Mouse (Mus musculus) heart, postnatal 25 days (tissue): Measurements from ENCODE around the gene Slc8a2. TPM values are rescaled to one million over a fixed set of nuclear protein-coding genes. Genes with fewer than 3 reads are reported as not detected.
A peak's percentile ranks its signal among the peaks of the same experiment; 100 is the strongest.

Experiments used
- DNase-seq: peaks from one replicate; pipeline ENCODE4 v3.0.0; 2022; ENCODE audit warnings: low spot score
- intact Hi-C: fragments of 180-260 bp; cut with DNase I; formaldehyde crosslinking; loops from one replicate; pipeline ENCODE4 v1.15.1; 2025
- total RNA-seq, 2 experiments: library from RNA; stranded (reverse); gene quantifications; 2 replicates each; pipeline ENCODE4 v1.2.3; 2021

The Slc8a2 gene
- total RNA-seq: under 1 TPM; 0.68 to 0.70 TPM

- peak; percentile 44 for DNase-seq
- intact Hi-C loops: no loop called here
These were observed at the start of gene Slc8a2 for GRCm38 (mm10) chr7:16129421-16129845. TSS of gene Slc8a2 (plus strand) at chr7:16129826.

- intact Hi-C loops: no loop called here
These were observed 49.7 kb upstream of the Slc8a2 start for GRCm38 (mm10) chr7:16079947-16080346.

GRCm38 (mm10) chr7:16080581-16080980, 49.0 kb upstream of the Slc8a2 start:
- DNase-seq: no peak
- intact Hi-C loops: no loop called here

More at GRCm38 (mm10) chr7:16079947-16080346, 49.7 kb upstream of the Slc8a2 start:
- no peak for DNase-seq

DNA sequence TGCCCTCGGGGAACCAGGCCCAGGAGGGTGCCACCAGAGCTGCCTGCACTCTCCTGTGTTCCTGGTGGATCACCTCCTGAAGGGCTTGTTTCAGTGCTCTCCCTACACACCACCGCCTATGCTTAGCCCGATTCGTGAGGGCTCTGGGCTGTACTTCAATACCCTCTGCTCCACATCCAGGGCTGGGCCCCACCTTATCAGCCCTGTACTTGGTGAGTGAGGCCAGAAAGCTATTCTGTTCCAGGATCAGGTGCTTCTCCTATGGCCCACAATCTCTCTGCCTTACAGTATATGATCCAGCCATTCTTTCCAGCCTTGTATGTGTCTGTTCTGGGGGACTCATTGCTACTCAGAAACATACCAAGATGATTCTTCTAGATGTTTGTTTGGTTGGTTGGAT, 46.3 kb upstream of the Slc8a2 start:
- intact Hi-C loops: no loop called here
- no peak for DNase-seq

GRCm38 (mm10) chr7:16087587-16087986, 42.0 kb upstream of the Slc8a2 start:
- DNase-seq: no peak
- intact Hi-C loops: no loop called here

DNA sequence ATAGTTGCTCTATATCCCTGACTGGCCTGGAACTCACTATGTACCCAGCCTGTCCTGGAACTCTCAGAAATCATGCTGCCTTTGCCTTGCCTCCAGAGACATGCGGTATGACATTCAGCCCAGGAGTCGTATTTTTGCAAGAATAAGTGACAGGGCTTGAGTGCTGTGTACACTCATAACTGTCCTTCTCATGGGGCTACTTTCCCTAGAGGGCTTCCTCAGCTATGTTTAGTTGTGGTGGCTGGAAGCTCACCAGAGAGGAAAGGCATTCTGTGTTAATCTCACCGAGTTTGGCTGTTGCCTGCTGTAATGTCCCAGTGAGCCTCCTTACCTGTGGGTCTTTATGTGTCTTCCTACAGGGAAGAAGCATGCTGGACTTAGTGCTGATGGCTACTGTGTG, 35.0 kb upstream of the Slc8a2 start:
- intact Hi-C loops: no loop called here
- no peak for DNase-seq

- DNase-seq: peak; percentile 99
- intact Hi-C loops: loop anchor here (5.0 kb wide), 1 partner anchor 164 kb away; no protein-coding TSS in a partner anchor
These were observed 31.3 kb upstream of the Slc8a2 start, which contains the start of gene Napa for GRCm38 (mm10) chr7:16098021-16099017. TSS of gene Napa (plus strand) at chr7:16098458.

DNA sequence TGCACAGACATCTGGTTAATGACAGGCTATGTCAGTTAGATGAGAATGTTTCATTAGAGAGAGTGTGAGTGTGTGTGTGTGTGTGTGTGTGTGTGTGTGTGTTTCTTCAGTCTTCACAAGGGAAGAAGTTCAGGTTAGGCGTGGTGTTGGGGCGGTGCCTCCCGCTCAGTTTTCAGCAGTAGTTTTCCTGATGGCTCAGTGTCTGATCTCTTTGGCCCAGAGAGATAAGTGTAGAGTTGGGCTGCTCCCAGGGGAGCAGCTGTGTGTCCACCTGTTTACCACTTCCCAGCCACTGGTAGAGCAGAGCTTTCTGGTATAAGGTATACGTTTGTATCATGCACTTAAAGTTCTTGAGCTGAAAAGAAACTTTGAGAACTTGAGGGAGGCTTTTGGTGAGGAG, 29.7 kb upstream of the Slc8a2 start:
- no peak for DNase-seq
- intact Hi-C loops: loop anchor here (2.0 to 5.0 kb wide), 2 partner anchors 19 to 162 kb away; partner anchors contain the start of gene Kptn

DNA sequence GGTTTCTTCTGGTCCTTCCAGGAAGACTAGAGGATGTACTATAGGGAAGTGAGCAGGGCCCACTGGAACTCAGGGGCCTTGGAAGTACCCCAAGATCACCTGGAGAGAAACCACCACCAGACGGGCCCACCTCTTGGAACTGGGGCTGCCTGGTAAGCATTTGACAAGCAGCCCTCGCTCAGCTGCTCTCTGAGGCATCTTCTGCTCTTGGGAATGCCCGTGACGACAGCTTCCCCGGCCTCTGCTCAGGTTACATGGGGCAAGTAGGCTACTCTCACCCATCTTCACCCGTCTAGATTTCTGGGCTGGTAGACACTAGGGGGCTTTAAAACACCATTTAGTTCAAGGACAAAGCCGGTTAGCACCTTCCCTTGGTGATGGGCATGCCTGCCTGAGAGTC, 28.5 kb upstream of the Slc8a2 start:
- no peak for DNase-seq
- intact Hi-C loops: loop anchor here (2.0 kb wide), 1 partner anchor 18 kb away; the partner anchor contains the start of gene Kptn

DNA sequence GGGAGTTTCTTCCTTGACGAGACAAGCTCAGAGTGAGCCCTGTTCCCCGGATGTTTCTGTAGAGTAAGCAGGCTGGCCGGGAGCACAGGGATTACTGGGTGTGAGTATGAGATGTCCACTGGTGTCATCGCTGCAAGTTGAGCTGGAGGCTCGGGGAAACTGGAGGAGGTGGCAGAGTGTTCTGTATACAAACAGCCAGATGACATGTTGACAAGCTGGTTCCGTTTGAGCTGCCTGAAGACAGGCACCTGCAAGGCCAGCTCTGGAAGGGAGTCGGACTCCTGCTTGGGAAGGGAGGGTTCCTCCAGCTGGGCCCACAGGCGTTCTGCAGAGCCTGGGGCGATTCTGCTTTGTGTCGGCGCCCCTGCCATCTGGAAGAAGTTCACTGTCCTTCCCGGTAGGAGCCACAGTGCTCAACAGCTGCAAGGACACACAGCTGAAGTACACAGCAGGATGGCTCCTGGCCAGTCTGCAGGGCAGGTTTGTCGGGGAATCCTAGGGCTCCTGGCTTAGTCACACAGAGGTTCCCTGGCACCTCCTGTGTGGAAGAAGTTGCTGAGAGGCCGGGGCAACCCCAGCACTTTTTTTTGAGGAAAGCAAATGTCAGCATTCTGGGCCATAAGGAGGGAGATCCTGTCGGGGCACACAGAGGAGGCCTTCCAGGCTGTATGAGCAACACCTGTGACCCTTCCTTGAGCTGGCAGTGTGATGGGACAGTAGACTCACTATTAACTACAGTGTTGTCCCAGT, 27.7 kb upstream of the Slc8a2 start:
- intact Hi-C loops: loop anchor here (2.0 kb wide), 1 partner anchor 17 kb away; the partner anchor contains the start of gene Kptn

DNA sequence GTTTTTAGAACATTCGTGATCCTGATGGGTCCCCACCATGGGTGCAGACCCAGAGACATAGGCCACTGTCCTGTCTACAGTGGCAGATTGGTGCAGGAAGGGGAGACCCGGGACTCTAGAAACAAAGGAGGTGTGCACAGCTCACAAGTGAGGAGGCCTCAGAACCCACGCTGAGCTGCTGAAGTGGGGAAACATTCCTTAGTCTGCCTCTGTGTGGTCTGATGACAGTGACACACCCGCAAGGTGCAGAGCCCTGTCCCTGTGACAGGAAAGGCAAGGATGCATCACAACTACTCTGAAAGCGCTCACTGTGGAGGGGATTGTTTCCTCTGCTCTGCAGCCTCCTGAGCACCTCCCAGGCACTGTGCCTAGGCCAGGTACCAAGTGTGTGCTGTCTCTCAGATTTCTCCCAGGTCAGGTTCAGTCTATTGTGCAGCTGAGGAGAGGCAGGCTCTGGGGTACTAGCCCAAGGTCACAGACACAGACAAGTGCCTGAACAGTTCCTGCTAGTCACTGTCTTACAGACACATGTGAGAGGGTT, 26.9 kb upstream of the Slc8a2 start:
- intact Hi-C loops: no loop called here
- DNase-seq: no peak

More for the DNA sequence above, 27.7 kb upstream of the Slc8a2 start:
- DNase-seq: no peak

- intact Hi-C loops: no loop called here
- no peak for DNase-seq
These were observed 25.9 kb upstream of the Slc8a2 start for GRCm38 (mm10) chr7:16103760-16104159.

- intact Hi-C loops: no loop called here
- DNase-seq: no peak
These were observed 24.8 kb upstream of the Slc8a2 start for GRCm38 (mm10) chr7:16104611-16105388.

DNA sequence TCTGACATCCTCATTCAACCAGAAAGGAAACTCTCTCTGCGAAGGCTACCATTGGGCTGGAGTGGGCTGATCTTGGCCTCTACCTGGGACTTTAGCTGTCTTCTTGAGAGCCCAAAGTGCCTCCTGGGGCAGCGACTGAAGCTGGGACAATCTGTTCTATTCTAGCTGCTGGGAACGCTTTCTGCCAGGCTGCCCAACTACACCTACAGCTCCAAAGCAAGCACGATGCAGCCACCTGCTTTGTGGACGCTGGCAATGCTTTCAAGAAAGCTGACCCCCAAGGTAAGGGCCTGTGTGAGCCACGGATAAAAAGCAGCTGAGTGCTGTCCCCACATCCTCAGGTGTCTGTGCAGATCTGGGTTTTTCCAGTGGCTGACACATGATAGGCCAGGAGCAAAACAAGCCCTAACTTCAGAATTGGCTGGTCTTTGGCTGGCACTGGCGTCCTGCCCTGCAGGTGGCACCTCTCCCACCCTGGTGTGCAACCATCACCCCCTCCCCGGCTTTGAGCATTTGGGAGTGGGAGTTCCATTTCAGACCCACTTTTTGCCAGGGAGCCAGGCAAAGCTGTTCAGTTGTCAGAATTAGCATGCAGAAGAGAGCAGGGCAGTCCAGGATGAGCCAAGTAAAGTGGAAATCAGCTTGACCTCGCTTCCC, 20.6 kb upstream of the Slc8a2 start:
- no peak for DNase-seq
- intact Hi-C loops: no loop called here

DNA sequence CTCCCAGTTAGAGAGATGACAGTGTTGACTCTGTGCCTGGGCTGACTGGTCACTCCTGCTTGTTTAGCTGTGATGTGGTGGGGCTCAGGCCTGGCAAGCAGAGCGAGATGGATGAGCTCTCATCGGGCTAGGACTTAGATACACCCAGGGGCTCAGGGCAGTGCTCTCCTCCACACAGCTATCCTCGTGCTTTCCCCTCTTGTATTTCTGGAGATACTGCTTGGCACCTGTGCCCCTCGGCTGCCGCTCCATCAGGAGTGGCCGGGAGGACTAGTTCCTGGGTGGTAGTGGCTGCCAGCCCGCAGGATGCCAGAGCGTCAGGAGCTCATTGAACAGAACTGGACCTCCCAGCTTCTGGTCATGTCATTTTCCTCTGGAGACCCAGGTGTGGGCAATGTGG, 19.5 kb upstream of the Slc8a2 start:
- intact Hi-C loops: no loop called here
- no peak for DNase-seq

GRCm38 (mm10) chr7:16111284-16112090, 18.1 kb upstream of the Slc8a2 start:
- no peak for DNase-seq
- intact Hi-C loops: no loop called here

DNA sequence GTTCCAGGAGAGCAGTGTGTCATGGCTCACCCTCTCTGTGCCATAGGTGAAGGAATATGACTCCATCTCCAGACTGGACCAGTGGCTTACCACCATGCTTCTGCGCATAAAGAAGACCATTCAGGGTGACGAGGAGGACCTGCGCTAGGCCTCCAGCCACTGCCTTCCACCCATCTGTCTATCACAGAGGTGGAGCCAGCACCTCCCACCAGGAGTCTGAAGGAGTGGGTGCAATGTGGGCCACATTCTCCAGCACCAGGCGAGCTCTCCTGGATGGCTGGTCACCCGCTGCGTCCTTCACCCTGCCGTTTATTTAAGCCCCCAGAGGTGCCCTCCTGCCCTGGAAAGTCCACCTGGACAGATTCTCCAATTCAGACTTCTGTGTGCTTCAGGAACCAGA, 13.2 kb upstream of the Slc8a2 start:
- DNase-seq: no peak
- intact Hi-C loops: no loop called here

DNA sequence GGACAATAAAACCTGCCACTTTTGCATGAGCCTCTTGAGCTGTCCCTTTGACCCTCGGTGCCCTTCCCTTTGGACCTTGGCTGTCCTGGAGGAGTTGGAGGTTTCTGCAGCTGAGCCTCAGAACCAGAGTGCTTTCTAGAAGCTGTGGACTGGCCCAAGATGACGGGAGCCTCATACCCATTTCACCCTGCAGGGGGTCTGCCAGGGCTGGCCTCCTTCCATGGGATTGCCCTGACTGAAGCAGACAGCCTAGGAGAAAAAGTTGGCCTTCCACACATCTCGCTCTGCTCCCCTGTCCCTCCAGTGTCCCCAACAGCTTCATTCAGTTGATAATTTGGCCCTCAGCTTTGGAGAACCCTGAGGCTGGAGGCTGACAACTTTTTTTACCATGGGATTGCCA, 12.5 kb upstream of the Slc8a2 start:
- DNase-seq: no peak
- intact Hi-C loops: no loop called here
